Mouse (Mus musculus) MEL (cell line): ENCODE measurements around the gene Tcf7l2. TPM values are rescaled to one million over a fixed set of nuclear protein-coding genes. Genes with fewer than 3 reads are reported as not detected.

Experiments used
- DNase-seq: peaks from one replicate; pipeline ENCODE4 v3.0.0; 2011; ENCODE audit warnings: low read depth, low spot score
- H3K27ac ChIP-seq: 2 replicates; pipeline ENCODE4 v1.5.1; 2012; ENCODE audit warnings: low read depth, mild to moderate bottlenecking, control low read depth, low read length, moderate library complexity; ENCODE audit not compliant: control insufficient read depth
- H3K27me3 ChIP-seq, 2 experiments: fragments of 150-350 bp in 1 of 2; sonication (generic) in 1 of 2; 2 replicates each; pipeline ENCODE4 v1.6.1; 2012; ENCODE audit warnings: low read length in 2 of 2, mild to moderate bottlenecking in 2 of 2, improper control_type of control experiment in 1 of 2, moderate library complexity in 1 of 2; ENCODE audit not compliant: insufficient read depth in 2 of 2, control insufficient read depth in 1 of 2
- H3K36me3 ChIP-seq, 2 experiments: 2 replicates each; pipeline ENCODE4 v1.6.1; 2012 to 2014; ENCODE audit warnings: low read length in 2 of 2, improper control_type of control experiment in 1 of 2, inconsistent platforms in 1 of 2, mild to moderate bottlenecking in 1 of 2; ENCODE audit not compliant: insufficient read depth in 2 of 2, control insufficient read depth in 1 of 2
- H3K4me1 ChIP-seq, 2 experiments: fragments of 150-350 bp in 1 of 2; sonication (generic) in 1 of 2; 2 replicates each; pipeline ENCODE4 v1.6.1; 2012; ENCODE audit warnings: low read length in 2 of 2, improper control_type of control experiment in 1 of 2, mild to moderate bottlenecking in 1 of 2; ENCODE audit not compliant: insufficient read depth in 2 of 2, control insufficient read depth in 1 of 2
- H3K4me3 ChIP-seq, 2 experiments: fragments of 150-350 bp in 1 of 2; sonication (generic) in 1 of 2; 2 replicates each; pipeline ENCODE4 v1.5.1; 2012; ENCODE audit warnings: low read depth in 2 of 2, low read length in 2 of 2, mild to moderate bottlenecking in 2 of 2, moderate library complexity in 2 of 2, control low read depth in 1 of 2, improper control_type of control experiment in 1 of 2; ENCODE audit not compliant: control insufficient read depth in 1 of 2, insufficient read depth in 1 of 2
- H3K79me2 ChIP-seq: 2 replicates; pipeline ENCODE4 v1.6.1; 2012; ENCODE audit warnings: mild to moderate bottlenecking, low read length, moderate library complexity; ENCODE audit not compliant: control insufficient read depth, poor library complexity, insufficient read depth
- H3K9ac ChIP-seq: 2 replicates; pipeline ENCODE4 v1.6.1; 2012; ENCODE audit warnings: low read depth, mild to moderate bottlenecking, control low read depth, low read length, moderate library complexity; ENCODE audit not compliant: control insufficient read depth, poor library complexity, severe bottlenecking
- H3K9me3 ChIP-seq: fragments of 150-350 bp; sonication (generic); replicated peaks from 2 replicates; pipeline ENCODE4 v1.6.1; 2012; ENCODE audit warnings: mild to moderate bottlenecking, low read length, improper control_type of control experiment, moderate library complexity; ENCODE audit not compliant: insufficient read depth
- BHLHE40 ChIP-seq: IDR thresholded peaks from 2 replicates; pipeline ENCODE4 v1.6.1; 2012; ENCODE audit warnings: low read depth, mild to moderate bottlenecking, inconsistent platforms, low read length, improper control_type of control experiment, borderline replicate concordance
- CHD1 ChIP-seq: IDR thresholded peaks from 2 replicates; pipeline ENCODE4 v1.6.1; 2012; ENCODE audit warnings: low read depth, mild to moderate bottlenecking, inconsistent platforms, low read length, improper control_type of control experiment
- ELF1 ChIP-seq: IDR thresholded peaks from 2 replicates; pipeline ENCODE4 v1.6.1; 2014; ENCODE audit warnings: low read depth, mild to moderate bottlenecking, inconsistent platforms, low read length, improper control_type of control experiment, moderate library complexity
- ETS1 ChIP-seq: IDR thresholded peaks from 2 replicates; pipeline ENCODE4 v1.6.1; 2012; ENCODE audit warnings: low read depth, mild to moderate bottlenecking, inconsistent platforms, low read length, improper control_type of control experiment, moderate library complexity
- GABPA ChIP-seq: IDR thresholded peaks from 2 replicates; pipeline ENCODE4 v1.6.1; 2012; ENCODE audit warnings: low read depth, mild to moderate bottlenecking, inconsistent platforms, low read length, improper control_type of control experiment, moderate library complexity
- GATA1 ChIP-seq: IDR thresholded peaks from 2 replicates; pipeline ENCODE4 v1.6.1; 2011; ENCODE audit warnings: low read depth, low read length, improper control_type of control experiment
- HCFC1 ChIP-seq: IDR thresholded peaks from 2 replicates; pipeline ENCODE4 v1.6.1; 2012; ENCODE audit warnings: low read depth, mild to moderate bottlenecking, inconsistent platforms, low read length, improper control_type of control experiment, moderate library complexity
- KAT2A ChIP-seq: conservative IDR thresholded peaks from 2 replicates; pipeline ENCODE4 v1.6.1; 2012; ENCODE audit warnings: low read depth, low read length, improper control_type of control experiment, inconsistent platforms
- MAFK ChIP-seq: IDR thresholded peaks from 2 replicates; pipeline ENCODE4 v1.6.1; 2011; ENCODE audit warnings: low read depth, mild to moderate bottlenecking, low read length, improper control_type of control experiment, borderline replicate concordance
- MEF2A ChIP-seq: IDR thresholded peaks from 2 replicates; pipeline ENCODE4 v1.6.1; 2014; ENCODE audit warnings: low read depth, mild to moderate bottlenecking, inconsistent platforms, low read length, improper control_type of control experiment; ENCODE audit not compliant: poor library complexity, insufficient replicate concordance, severe bottlenecking; ENCODE audit errors: extremely low read depth
- MYC ChIP-seq: IDR thresholded peaks from 2 replicates; pipeline ENCODE4 v1.6.1; 2011; ENCODE audit warnings: low read depth, mild to moderate bottlenecking, low read length, improper control_type of control experiment, moderate library complexity
- NELFE ChIP-seq: IDR thresholded peaks from 2 replicates; pipeline ENCODE4 v1.6.1; 2011; ENCODE audit warnings: low read depth, low read length, improper control_type of control experiment
- NRF1 ChIP-seq: IDR thresholded peaks from 2 replicates; pipeline ENCODE4 v1.6.1; 2014; ENCODE audit warnings: low read depth, mild to moderate bottlenecking, inconsistent platforms, low read length, improper control_type of control experiment, moderate library complexity; ENCODE audit not compliant: poor library complexity, insufficient read depth, severe bottlenecking
- POLR2AphosphoS2 ChIP-seq: IDR thresholded peaks from 2 replicates; pipeline ENCODE4 v1.6.1; 2011; ENCODE audit warnings: low read length, improper control_type of control experiment
- POLR2AphosphoS5 ChIP-seq: IDR thresholded peaks from 2 replicates; pipeline ENCODE4 v1.6.1; 2012; ENCODE audit warnings: low read depth, borderline replicate concordance, mild to moderate bottlenecking, inconsistent platforms, low read length, moderate library complexity, mixed read lengths
- RAD21 ChIP-seq: IDR thresholded peaks from 2 replicates; pipeline ENCODE4 v1.6.1; 2011; ENCODE audit warnings: mild to moderate bottlenecking, low read depth, low read length, improper control_type of control experiment
- RCOR1 ChIP-seq: IDR thresholded peaks from 2 replicates; pipeline ENCODE4 v1.6.1; 2012; ENCODE audit warnings: low read depth, mild to moderate bottlenecking, inconsistent platforms, low read length, improper control_type of control experiment
- SIN3A ChIP-seq: IDR thresholded peaks from 2 replicates; pipeline ENCODE4 v1.6.1; 2012; ENCODE audit warnings: low read length, improper control_type of control experiment, inconsistent platforms
- SMC3 ChIP-seq: IDR thresholded peaks from 2 replicates; pipeline ENCODE4 v1.6.1; 2011; ENCODE audit warnings: low read depth, low read length, improper control_type of control experiment
- UBTF ChIP-seq: IDR thresholded peaks from 2 replicates; pipeline ENCODE4 v1.6.1; 2012; ENCODE audit warnings: low read depth, mild to moderate bottlenecking, inconsistent platforms, low read length, improper control_type of control experiment, moderate library complexity, borderline replicate concordance; ENCODE audit not compliant: insufficient read depth
- USF1 ChIP-seq: IDR thresholded peaks from 2 replicates; pipeline ENCODE4 v1.6.1; 2014; ENCODE audit warnings: low read depth, mild to moderate bottlenecking, inconsistent platforms, low read length, improper control_type of control experiment, moderate library complexity
- ZC3H11A ChIP-seq: IDR thresholded peaks from 2 replicates; pipeline ENCODE4 v1.6.1; 2012; ENCODE audit warnings: low read depth, mild to moderate bottlenecking, inconsistent platforms, low read length, improper control_type of control experiment
- ZMIZ1 ChIP-seq: IDR thresholded peaks from 2 replicates; pipeline ENCODE4 v1.6.1; 2012; ENCODE audit warnings: low read depth, mild to moderate bottlenecking, inconsistent platforms, low read length, improper control_type of control experiment, moderate library complexity
- polyA plus RNA-seq, 2 experiments: library from polyadenylated mRNA; stranded (reverse) in 1 of 2; unstranded in 1 of 2; fragments of >175 nt in 1 of 2; fragments of >200 nt in 1 of 2; gene quantifications; 2 replicates each; pipeline versions ENCODE4 v1.2.1 to v1.2.4; 2012; ENCODE audit warnings: low replicate concordance in 2 of 2, low read depth in 1 of 2; ENCODE audit not compliant: insufficient read length in 2 of 2, insufficient read depth in 1 of 2, missing spikeins in 1 of 2
- total RNA-seq: library from RNA; depleted of rRNA; stranded (reverse); fragments of 300-350 nt; gene quantifications from 2 replicates; pipeline ENCODE4 v1.2.3, GENCODE M21; 2012

Tcf7l2 gene
- total and polyA plus RNA-seq, 3 experiments: 0.65 to 12.8 TPM; not detected in 1

DNA sequence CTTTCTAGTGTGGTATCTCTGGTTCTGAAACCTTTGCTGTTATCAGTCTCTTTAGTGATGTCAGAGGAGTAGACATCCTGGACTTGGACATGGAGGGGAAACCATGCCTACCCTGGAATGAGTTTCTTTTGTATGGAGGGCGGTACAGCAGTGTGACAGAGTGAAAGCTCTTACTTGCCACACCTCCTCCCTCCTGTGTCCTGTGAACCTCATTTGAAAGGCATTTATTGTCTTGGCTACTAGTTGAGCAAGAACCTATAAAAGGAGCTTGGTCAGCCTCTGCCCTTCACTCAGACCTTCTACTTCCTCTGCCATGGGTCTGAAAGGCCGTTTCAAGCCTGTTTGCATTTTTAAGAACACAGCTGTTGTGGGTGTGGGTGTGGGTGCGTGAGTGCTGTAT lies 126.3 kb downstream of the Tcf7l2 start:
- Histone ChIP-seq H3K36me3 (peaks cover 0 to 29% of the 10 kb centered on the region in 2 experiments; a peak in 2 of 4 replicates), H3K9me3 (no peaks in the 10 kb centered on the region), H3K4me3 (no peak overlapping the region), H3K4me1 (peaks cover 25 to 42% of the 10 kb centered on the region in 2 experiments), H3K9ac (no peak overlapping the region), H3K27ac (no peak overlapping the region), H3K79me2 (no peaks in the 10 kb centered on the region), H3K27me3 (no peaks in the 10 kb centered on the region)
- TF ChIP-seq ETS1 (no peak), USF1 (no peak), POLR2AphosphoS2 (no peak), RCOR1 (no peak), KAT2A (no peak), ZC3H11A (no peak), SMC3 (no peak), GABPA (no peak), CHD1 (no peak), POLR2AphosphoS5 (no peak), MYC (no peak), ELF1 (no peak), UBTF (no peak), NELFE (no peak), NRF1 (no peak), GATA1 (no peak), RAD21 (no peak), MAFK (no peak), MEF2A (no peak), SIN3A (no peak; the same call in 1 of the 2 replicates)
- no peak for DNase-seq

- Histone ChIP-seq H3K4me3 (no peak overlapping the region), H3K9me3 (no peaks in the 10 kb centered on the region), H3K27me3 (no peaks in the 10 kb centered on the region), H3K4me1 (peaks cover 25 to 37% of the 10 kb centered on the region in 2 experiments), H3K36me3 (peaks cover 0 to 28% of the 10 kb centered on the region in 2 experiments; a peak in 2 of 4 replicates), H3K9ac (no peak overlapping the region), H3K79me2 (no peaks in the 10 kb centered on the region), H3K27ac (no peak overlapping the region)
- TF ChIP-seq HCFC1 (no peak), BHLHE40 (no peak), ZMIZ1 (no peak), ETS1 (no peak)
- DNase-seq: no peak
These were observed 127.0 kb downstream of the Tcf7l2 start for GRCm38 (mm10) chr19:55868597-55868996.
